Mouse (Mus musculus) ES-E14 (cell line): ENCODE data around the gene Dclre1b.

Experiments
- CHD2 ChIP-seq: IDR thresholded peaks from 2 replicates; pipeline ENCODE4 v1.6.1; 2014; ENCODE audit warnings: mild to moderate bottlenecking, low read depth, low read length, inconsistent platforms
- HCFC1 ChIP-seq: IDR thresholded peaks from 2 replicates; pipeline ENCODE4 v1.6.1; 2012; ENCODE audit warnings: low read length, inconsistent platforms, borderline replicate concordance; ENCODE audit not compliant: insufficient read depth
- MAFK ChIP-seq: IDR thresholded peaks from 2 replicates; pipeline ENCODE4 v1.6.1; 2014; ENCODE audit warnings: mild to moderate bottlenecking, low read depth, low read length, inconsistent platforms; ENCODE audit not compliant: insufficient read depth
- ZC3H11A ChIP-seq: IDR thresholded peaks from 2 replicates; pipeline ENCODE4 v1.6.1; 2012; ENCODE audit warnings: low read depth, mild to moderate bottlenecking, inconsistent platforms, low read length, borderline replicate concordance

DNA sequence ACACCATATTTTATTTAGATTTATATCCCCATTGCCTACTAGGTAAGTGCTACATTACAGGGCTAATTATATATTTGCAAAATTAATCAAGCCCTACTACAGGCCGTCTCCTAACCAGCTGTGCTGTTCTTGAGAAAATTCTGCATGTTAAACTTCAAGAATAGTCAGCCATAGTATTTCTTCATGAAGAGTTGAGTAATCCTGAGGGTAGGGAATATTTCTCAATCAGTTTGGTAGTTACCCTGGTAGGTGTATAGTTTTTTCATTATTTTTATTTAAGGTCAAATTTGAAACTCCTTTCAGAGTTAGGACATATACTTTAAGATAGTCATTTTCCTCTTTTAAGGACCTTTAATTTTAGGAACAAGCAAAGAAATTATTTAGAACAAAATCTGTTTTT, 3.6 kb downstream of the Dclre1b start:
- TF ChIP-seq HCFC1 (no peak), CHD2 (no peak), ZC3H11A (no peak), MAFK (no peak)
